Mouse (Mus musculus): Measurements from ENCODE around the gene Tbx15.

The Tbx15 gene

DNA sequence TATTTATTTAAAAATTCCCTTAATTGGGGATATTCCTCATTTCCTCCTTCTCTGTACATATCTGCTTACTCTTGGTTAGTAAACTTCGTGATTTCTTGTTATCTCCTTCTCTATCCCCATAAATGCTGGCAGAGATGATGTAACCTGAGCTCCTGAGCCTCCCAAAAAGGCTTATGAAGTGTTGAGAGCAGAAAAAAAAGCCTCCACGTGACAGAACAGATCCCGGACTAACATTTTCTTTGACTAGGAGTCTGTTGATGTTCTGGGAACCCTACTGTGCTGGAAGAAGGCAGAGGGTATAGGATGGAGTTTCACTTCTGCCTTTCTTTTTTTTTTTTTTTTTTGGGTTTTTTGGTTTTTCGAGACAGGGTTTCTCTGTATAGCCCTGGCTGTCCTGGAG lies 146.9 kb downstream of the Tbx15 start:
- DNase-seq (ENCODE audit: low read depth, low spot score), result no peak

Measured in telencephalon, adult 2 months (tissue).